Mouse (Mus musculus) neural tube, embryonic 13.5 days (tissue): ENCODE data around the gene Stk26. TPM values are rescaled to one million over a fixed set of nuclear protein-coding genes. Genes with fewer than 3 reads are reported as not detected.

Experiments used
- ATAC-seq: fragments of 200-750 bp; cut with Nextera tagmentation; 2 replicates; pipeline ENCODE4 v1.8.0; 2017; ENCODE audit warnings: low read depth, mild to moderate bottlenecking, moderate TSS enrichment, moderate library complexity
- H3K27ac ChIP-seq: fragments of 300-500 bp; sonication (generic); replicated peaks from 2 replicates; pipeline ENCODE4 v1.5.1; 2015; ENCODE audit warnings: moderate library complexity, mild to moderate bottlenecking, inconsistent platforms
- H3K27me3 ChIP-seq: fragments of 300-500 bp; sonication (generic); 2 replicates; pipeline ENCODE4 v1.6.1; 2015; ENCODE audit warnings: mild to moderate bottlenecking, inconsistent platforms
- H3K36me3 ChIP-seq: fragments of 300-500 bp; sonication (generic); 2 replicates; pipeline ENCODE4 v1.6.1; 2015; ENCODE audit warnings: mild to moderate bottlenecking, inconsistent platforms
- H3K4me1 ChIP-seq: fragments of 300-500 bp; sonication (generic); replicated peaks from 2 replicates; pipeline ENCODE4 v1.6.1; 2015; ENCODE audit warnings: inconsistent platforms
- H3K4me2 ChIP-seq: fragments of 300-500 bp; sonication (generic); 2 replicates; pipeline ENCODE4 v1.6.1; 2015; ENCODE audit warnings: inconsistent platforms, mild to moderate bottlenecking, moderate library complexity
- H3K4me3 ChIP-seq: fragments of 300-500 bp; sonication (generic); 2 replicates; pipeline ENCODE4 v1.5.1; 2015; ENCODE audit warnings: mild to moderate bottlenecking, inconsistent platforms
- H3K9ac ChIP-seq: fragments of 300-500 bp; sonication (generic); 2 replicates; pipeline ENCODE4 v1.6.1; 2015; ENCODE audit warnings: moderate library complexity, mild to moderate bottlenecking, inconsistent platforms
- H3K9me3 ChIP-seq: fragments of 300-500 bp; sonication (generic); 2 replicates; pipeline ENCODE4 v1.6.1; 2016; ENCODE audit warnings: inconsistent platforms
- WGBS: fragments of 180-500 bp; shearing (Covaris S2); methylation state at CpG from one replicate; pipeline ENCODE4 v1.1.7; 2015; 5-methylcytosine and 5-hydroxymethylcytosine counted together
- polyA plus RNA-seq: library from polyadenylated mRNA; unstranded; fragments of >200 nt; fragmentation: Nextera tagmentation; extraction: Ambion mirVana; gene quantifications from 2 replicates; pipeline ENCODE4 v1.2.1, GENCODE M21; 2015

The Stk26 gene
- 1.2 and 1.9 TPM in 2 replicates for polyA plus RNA-seq

DNA sequence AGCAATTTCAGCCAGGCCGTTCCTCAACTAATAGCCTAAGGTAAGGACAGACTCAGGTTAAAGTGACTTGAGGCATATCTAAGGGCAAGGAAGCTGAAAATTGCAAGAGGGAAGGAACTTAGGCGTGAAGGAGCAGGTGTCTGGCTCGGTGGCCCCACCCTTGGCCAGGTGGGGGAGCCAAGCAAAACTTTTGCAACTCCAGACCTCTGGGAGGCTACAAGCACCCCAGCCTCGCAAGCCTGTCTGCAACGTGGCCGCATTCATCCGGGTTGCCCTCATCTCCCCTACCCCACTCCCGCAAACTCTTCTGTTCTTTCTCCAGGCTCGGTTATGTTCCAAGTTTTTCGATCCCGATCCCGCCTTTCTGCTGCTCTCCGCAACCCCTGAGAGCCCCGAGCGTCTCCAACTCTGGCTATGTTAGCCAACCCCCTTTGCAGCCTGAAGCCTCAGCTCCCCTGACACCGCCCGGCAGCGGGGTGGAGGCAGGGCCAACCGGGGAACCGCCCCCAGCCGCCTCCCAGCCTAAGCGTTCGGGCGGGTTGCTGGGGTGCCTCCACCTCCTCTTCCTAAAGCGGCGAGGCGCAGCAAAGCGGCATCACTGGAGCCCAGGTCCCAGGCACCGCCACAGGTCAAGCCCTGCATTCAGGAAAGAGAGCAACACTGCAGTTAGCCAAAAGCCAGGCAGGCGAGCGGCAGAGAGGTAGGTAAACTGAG lies at the start of gene Stk26:
Stk26 (plus strand) TSS at position 201 of the 714 bp plus-strand sequence.
- H3K4me3 ChIP-seq: peak within 1 kb of the TSS; percentile 45
- H3K9me3 ChIP-seq: no peaks in the 10 kb centered on the region
- H3K9ac ChIP-seq: peak within 1 kb of the TSS; percentile 63
- peaks cover 23% of the 10 kb centered on the region for H3K27me3 ChIP-seq
- no peaks in the 10 kb centered on the region for H3K36me3 ChIP-seq
- H3K4me1 ChIP-seq: no peaks in the 10 kb centered on the region
- no peak within 1 kb of the TSS for H3K27ac ChIP-seq
- peak within 1 kb of the TSS; percentile 78 for H3K4me2 ChIP-seq
- peak; percentile 63 for ATAC-seq
- WGBS: 29% methylated on average over 31 of the region's 31 CpGs

DNA sequence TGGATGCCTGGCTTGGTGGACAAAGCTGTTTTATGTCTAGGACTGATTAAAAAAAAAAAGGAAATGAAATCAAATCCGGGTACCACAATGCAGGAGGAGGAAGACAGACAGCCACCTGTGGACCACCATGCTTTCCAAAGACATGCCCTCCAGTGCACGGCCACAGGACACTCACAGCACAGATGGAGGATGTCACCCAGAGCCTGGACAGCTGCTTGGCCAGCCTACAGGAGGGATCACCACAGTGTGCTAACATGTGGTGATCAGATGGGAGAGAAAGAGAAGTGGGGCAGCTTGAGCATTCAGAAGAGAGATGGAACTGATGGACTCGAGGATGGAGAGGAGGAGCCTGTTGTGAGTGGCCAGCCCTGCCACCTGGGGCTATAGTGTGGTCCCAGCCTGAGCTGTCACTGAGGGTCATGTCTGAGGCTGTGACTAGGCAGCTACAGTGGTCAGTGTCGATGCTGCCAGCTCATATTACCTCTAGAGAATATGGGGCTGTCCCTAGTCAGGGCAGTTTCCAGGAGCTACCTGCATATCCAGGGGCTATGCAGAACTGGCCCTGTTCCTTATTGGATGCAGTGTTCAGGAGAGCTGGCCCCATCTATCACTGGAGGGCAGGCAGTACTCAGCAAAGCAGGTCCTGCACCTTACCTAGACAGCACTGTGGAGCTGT lies 47.7 kb upstream of the Stk26 start:
- H3K27ac ChIP-seq: no peak overlapping the region
- 59% methylated on average over 4 of the region's 4 CpGs for WGBS
- H3K9ac ChIP-seq: no peak overlapping the region

DNA sequence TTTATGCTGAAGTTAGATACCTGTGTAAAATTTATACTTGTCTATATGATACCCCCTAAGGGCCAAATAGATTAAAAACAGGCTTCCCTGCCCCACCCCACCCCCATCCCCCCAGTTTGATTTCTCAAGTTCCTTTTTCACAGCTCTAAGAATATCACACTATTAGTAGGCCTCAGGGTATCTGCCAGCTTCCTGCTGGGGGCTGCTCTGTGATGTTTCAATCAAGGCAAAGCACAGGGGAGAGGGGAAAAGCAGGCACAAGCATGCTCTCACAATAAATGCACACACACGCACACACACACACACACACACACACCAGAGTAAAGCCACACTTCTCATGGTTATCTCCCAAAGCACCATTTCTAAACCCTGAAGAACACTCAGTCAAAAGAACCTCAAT lies 43.0 kb upstream of the Stk26 start:
- Histone ChIP-seq H3K9ac (no peak overlapping the region), H3K27ac (no peak overlapping the region), H3K27me3 (no peaks in the 10 kb centered on the region; the same call in 1 of the 2 replicates), H3K4me1 (no peaks in the 10 kb centered on the region), H3K36me3 (no peaks in the 10 kb centered on the region), H3K4me2 (no peak overlapping the region), H3K9me3 (no peaks in the 10 kb centered on the region), H3K4me3 (no peak overlapping the region)
- WGBS: 40% methylated on average over 1 of the region's 1 CpGs
- no peak for ATAC-seq

More for the DNA sequence above, 47.7 kb upstream of the Stk26 start:
- H3K4me1 ChIP-seq: no peaks in the 10 kb centered on the region
- ATAC-seq: no peak
- no peak overlapping the region for H3K4me3 ChIP-seq
- H3K9me3 ChIP-seq: no peaks in the 10 kb centered on the region
- H3K27me3 ChIP-seq: peaks cover 3% of the 10 kb centered on the region; the same call in 1 of the 2 replicates
- no peak overlapping the region for H3K4me2 ChIP-seq
- H3K36me3 ChIP-seq: no peaks in the 10 kb centered on the region

DNA sequence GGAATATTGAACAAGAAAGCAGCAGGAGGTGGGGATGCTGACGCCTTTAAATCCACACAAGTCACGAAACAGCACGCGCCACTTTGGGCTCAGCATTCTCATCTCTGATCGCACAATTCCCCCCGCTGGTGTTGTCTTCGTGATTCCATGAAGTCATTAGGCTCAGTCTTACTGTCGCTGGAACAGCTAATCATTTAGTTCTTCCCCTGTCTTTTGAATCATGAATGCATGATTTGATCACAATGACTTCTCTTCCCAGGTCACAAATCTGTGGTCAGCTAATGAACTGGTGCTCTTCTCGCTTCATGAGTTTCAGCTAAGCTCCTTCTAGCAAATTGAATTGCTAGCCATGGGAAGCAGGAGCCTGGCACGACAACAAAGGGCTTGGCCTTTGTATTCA lies 42.3 kb upstream of the Stk26 start:
- Histone ChIP-seq H3K4me2 (no peak overlapping the region), H3K4me1 (no peaks in the 10 kb centered on the region), H3K4me3 (no peak overlapping the region), H3K9me3 (no peaks in the 10 kb centered on the region), H3K27me3 (no peaks in the 10 kb centered on the region; the same call in 1 of the 2 replicates), H3K9ac (no peak overlapping the region), H3K27ac (no peak overlapping the region), H3K36me3 (no peaks in the 10 kb centered on the region)
- ATAC-seq: no peak
- 31% methylated on average over 10 of the region's 10 CpGs for WGBS

DNA sequence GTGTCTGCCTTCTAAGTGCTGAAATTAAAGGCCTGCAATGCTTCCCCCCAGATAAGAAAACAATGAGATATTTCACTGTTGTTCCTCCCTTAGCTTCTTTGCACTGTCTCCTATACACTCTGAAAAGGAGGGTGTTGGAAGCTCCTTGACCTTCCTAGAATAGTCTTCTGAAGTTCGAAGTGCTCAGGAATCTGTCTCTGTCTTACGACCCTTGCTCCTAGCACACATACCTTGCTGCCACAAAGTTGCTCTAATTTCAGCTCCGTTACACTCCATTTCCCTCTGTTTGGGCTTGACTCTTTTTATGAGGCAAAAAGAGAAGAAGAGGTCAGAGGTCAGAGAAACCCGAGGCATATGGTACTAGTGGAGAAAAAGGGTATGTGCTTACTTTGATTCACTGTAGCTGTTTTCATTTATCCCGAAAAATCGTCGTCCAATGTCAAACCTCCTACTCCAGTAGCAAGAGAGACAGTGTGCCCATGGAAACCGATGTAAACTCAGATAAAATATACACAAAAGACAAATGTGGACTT lies 41.1 kb upstream of the Stk26 start:
- no peak overlapping the region for H3K4me3 ChIP-seq
- no peak overlapping the region for H3K4me2 ChIP-seq
- H3K27ac ChIP-seq: no peak overlapping the region
- H3K9ac ChIP-seq: no peak overlapping the region
- no peaks in the 10 kb centered on the region for H3K36me3 ChIP-seq
- WGBS: 56% methylated on average over 8 of the region's 8 CpGs
- H3K4me1 ChIP-seq: no peaks in the 10 kb centered on the region
- no peaks in the 10 kb centered on the region for H3K9me3 ChIP-seq
- no peak for ATAC-seq
- H3K27me3 ChIP-seq: no peaks in the 10 kb centered on the region

DNA sequence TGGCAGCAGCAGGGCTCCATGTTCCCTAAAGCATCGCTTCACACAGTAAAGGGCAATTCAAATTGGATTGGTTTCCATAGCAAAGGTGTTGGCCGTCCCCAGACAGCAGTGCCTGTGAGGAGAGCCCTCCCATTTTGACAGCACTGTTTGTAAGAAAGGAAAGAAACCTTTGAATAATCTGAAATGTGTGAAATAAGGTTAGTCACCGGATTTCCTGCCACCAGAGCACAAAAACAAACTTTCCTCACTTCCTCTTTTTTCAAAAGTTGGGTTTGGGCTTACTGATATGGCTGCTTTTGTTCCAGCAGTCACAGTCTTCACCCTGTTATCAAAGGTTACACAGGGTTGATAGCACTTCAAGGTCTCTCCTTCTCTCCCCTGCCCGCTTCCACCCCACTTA lies 35.2 kb upstream of the Stk26 start:
- H3K4me2 ChIP-seq: no peak overlapping the region
- H3K9me3 ChIP-seq: no peaks in the 10 kb centered on the region
- no peaks in the 10 kb centered on the region for H3K27me3 ChIP-seq
- H3K36me3 ChIP-seq: no peaks in the 10 kb centered on the region
- H3K4me3 ChIP-seq: no peak overlapping the region
- no peak overlapping the region for H3K9ac ChIP-seq
- no peaks in the 10 kb centered on the region for H3K4me1 ChIP-seq
- no peak for ATAC-seq
- WGBS: 45% methylated on average over 4 of the region's 4 CpGs
- no peak overlapping the region for H3K27ac ChIP-seq

DNA sequence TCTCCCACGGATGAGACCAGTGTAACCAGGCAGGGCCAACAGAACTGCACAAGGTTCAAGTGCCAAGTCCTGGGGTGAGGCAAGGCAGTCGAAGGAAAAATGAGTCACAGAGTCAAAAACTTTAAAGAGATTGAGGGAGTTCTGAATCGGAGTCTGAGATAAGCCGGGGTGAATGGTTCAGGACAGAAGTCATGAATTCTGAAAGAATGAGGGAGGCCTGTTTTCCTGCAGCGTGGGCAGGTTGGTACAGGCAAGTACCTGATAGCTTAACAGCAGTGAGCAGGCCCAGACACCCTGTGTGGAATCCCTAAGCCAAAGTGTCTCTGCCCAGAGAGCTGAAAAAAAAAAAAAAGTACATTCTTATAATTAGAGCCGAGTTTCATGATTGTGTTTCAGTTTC lies 17.0 kb upstream of the Stk26 start:
- Histone ChIP-seq H3K4me2 (no peak overlapping the region), H3K27me3 (no peaks in the 10 kb centered on the region), H3K36me3 (no peaks in the 10 kb centered on the region), H3K9ac (no peak overlapping the region), H3K27ac (no peak overlapping the region), H3K4me3 (no peak overlapping the region), H3K4me1 (no peaks in the 10 kb centered on the region), H3K9me3 (no peaks in the 10 kb centered on the region)
- ATAC-seq: no peak
- 79% methylated on average over 6 of the region's 6 CpGs for WGBS

DNA sequence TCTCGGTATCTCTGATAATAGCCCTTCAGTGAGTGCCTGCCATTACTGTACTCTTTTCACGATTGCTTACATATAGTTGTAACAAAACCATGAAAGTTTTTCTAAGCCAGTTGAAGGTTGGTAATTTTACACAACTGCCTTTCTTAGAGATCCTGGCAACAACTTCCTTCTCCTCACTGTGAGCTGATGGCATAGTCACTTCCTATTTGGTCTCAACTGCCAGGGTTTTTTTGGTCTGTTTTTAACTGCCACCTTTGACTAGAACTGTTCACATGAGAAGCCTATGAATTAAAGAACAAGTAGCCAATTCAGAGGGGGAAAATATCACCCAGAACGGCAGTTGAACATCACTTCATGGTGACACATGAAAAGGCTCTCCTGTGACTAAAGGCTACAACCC lies 5.3 kb upstream of the Stk26 start:
- no peaks in the 10 kb centered on the region for H3K9me3 ChIP-seq
- H3K4me1 ChIP-seq: no peaks in the 10 kb centered on the region
- peaks cover 15% of the 10 kb centered on the region for H3K27me3 ChIP-seq
- H3K27ac ChIP-seq: no peak overlapping the region
- no peak for ATAC-seq
- H3K4me2 ChIP-seq: no peak overlapping the region
- 65% methylated on average over 3 of the region's 3 CpGs for WGBS
- H3K4me3 ChIP-seq: no peak overlapping the region
- H3K9ac ChIP-seq: no peak overlapping the region
- H3K36me3 ChIP-seq: no peaks in the 10 kb centered on the region

DNA sequence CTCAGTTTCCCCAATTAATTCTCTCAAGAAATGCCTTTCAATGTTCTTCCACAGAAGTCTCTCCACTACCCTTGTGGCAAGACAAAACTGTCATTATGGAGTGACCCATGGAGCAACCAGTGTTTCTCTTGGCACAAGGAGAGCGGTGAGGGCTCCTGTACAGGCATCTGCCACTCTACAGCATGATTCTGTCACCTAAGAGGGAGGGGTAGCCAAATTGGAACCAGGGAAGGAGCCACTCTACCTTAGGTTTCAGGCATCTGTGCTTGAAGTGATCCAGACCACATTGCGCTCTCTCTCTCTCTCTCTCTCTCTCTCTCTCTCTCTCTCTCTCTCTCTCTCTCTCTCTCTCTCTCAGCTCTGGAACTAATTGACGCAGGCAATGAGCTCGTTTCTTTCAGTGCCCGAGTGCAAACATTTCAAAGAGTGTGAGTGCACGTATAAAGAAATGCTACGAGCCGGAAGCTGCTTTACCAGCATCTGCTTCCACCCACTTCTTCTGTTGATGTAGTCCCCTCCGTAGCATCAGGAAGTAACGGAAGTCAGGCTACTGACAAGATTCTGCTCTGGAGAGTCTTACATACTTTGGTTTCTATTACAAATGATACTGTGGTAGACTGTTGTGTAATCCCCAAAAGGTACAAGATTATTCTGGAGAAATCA lies 4.7 kb upstream of the Stk26 start:
- H3K4me1 ChIP-seq: no peaks in the 10 kb centered on the region
- no peak overlapping the region for H3K4me3 ChIP-seq
- no peak overlapping the region for H3K4me2 ChIP-seq
- H3K36me3 ChIP-seq: no peaks in the 10 kb centered on the region
- H3K9ac ChIP-seq: no peak overlapping the region
- H3K27me3 ChIP-seq: peaks cover 18% of the 10 kb centered on the region
- 55% methylated on average over 10 of the region's 10 CpGs for WGBS
- ATAC-seq: no peak
- no peaks in the 10 kb centered on the region for H3K9me3 ChIP-seq
- H3K27ac ChIP-seq: no peak overlapping the region

DNA sequence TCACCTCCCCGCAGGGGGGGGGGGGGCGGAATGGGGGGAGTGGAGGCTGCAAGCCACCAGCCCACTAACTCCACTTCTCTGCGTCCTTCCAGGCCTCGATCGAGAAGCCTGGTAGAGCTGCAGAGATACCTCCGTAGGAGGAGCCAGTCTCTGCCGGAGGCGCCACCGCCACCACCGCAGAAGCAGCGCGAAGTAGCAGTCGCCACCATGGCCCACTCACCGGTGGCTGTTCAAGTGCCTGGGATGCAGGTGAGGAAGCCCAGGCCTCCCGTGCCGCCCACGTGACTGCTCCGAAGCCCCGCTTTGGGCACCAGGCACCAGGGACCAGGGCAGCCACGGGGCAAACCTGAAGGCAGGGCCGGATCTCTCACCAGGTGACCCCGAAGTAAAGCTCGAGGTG lies 740 bp downstream of the Stk26 start:
- Histone ChIP-seq H3K4me1 (no peaks in the 10 kb centered on the region), H3K4me2 (peak overlapping the region; percentile 78), H3K4me3 (peak overlapping the region; percentile 45), H3K36me3 (no peaks in the 10 kb centered on the region), H3K27ac (no peak overlapping the region), H3K27me3 (peaks cover 23% of the 10 kb centered on the region), H3K9ac (peak overlapping the region; percentile 63), H3K9me3 (no peaks in the 10 kb centered on the region)
- peak; percentile 69 for ATAC-seq
- WGBS: 24% methylated on average over 21 of the region's 23 CpGs

DNA sequence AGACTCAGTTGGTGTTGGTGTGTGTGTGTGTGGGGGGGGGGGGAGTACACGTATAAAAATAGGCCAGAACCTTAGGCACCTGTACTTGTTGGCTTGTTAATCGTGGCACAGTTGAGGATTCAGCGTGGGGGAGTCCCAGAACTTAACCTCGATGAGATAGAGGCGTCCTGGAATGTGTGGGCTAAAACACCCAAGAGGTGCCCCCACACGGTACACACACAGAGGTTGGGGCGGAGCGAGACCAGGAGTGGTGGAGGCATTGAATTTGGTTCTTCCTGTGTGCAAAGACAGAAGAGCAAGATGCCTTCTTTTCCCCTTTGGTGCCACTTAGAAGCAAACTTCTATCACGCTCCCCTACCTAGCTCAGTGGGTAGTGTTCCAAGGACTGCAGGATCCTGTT lies 1.2 kb downstream of the Stk26 start:
- ATAC-seq: no peak
- Histone ChIP-seq H3K9me3 (no peaks in the 10 kb centered on the region), H3K27ac (no peak overlapping the region), H3K27me3 (peaks cover 23% of the 10 kb centered on the region), H3K4me2 (peak overlapping the region; percentile 78), H3K4me3 (peak overlapping the region; percentile 45; the same call in 1 of the 2 replicates), H3K9ac (no peak overlapping the region), H3K4me1 (no peaks in the 10 kb centered on the region), H3K36me3 (no peaks in the 10 kb centered on the region)
- WGBS: 51% methylated on average over 9 of the region's 9 CpGs
